Mouse (Mus musculus) cerebellum, adult 18-20 months (tissue): ENCODE data around the gene Cep78.

Experiments
- DNase-seq, 2 experiments: peaks; one replicate each; pipeline ENCODE4 v3.0.0; 2021

The Cep78 gene

GRCm38 (mm10) chr19:15965082-15965481 is 19.7 kb downstream of the Cep78 start:
- DNase-seq, result peak; percentile 22 to 36

- DNase-seq, result no peak
Observed at GRCm38 (mm10) chr19:15964533-15964932, 20.3 kb downstream of the Cep78 start.

GRCm38 (mm10) chr19:15963011-15963695 is 21.6 kb downstream of the Cep78 start:
- no peak for DNase-seq

GRCm38 (mm10) chr19:15962313-15962712 is 22.5 kb downstream of the Cep78 start:
- DNase-seq, result no peak

GRCm38 (mm10) chr19:15950225-15950624 is 34.6 kb downstream of the Cep78 start:
- no peak for DNase-seq

GRCm38 (mm10) chr19:15948867-15949266 is 35.9 kb downstream of the Cep78 start:
- DNase-seq, result no peak

DNA sequence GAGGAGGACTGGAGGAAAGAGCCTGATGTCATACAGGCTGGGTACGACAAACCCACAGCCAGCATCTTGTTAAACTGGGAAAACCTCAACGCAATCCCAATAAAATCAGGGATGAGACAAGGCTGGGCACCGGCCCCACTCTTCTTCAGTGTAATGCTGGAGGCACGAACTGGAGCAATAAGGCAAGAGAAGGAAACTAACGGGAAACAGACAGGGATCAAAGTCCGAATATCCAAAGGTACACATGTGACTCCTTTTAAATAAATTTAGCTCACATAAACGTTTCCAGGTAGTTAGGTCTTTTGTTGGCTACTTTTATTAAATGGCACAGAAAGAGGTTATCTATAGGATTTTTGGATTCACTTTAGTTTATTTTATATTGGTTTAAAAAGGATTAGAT is 36.4 kb downstream of the Cep78 start:
- no peak for DNase-seq

DNA sequence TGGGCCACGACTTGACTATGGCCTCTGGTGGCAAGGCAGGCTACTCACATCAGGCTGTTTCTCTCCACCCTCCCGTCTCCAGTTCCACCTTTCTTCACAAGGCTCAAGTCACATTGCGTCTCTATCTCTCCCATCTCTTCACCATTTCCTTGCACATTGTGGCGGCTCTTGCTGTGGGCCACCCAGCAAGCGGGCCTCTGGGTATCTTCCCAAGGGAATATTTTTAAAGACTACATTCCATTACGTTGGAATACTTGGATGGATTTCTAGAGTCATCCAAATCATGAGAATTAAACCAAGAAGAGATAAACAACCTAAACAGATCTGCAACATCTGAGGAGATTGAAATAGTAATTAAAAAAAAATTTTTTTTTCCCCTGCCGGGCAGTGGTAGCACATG is 37.6 kb downstream of the Cep78 start, which contains the start of gene Psat1:
Gene Psat1 (minus strand): TSS at position 101 of the 400 bp plus-strand sequence.
- DNase-seq, result no peak

DNA sequence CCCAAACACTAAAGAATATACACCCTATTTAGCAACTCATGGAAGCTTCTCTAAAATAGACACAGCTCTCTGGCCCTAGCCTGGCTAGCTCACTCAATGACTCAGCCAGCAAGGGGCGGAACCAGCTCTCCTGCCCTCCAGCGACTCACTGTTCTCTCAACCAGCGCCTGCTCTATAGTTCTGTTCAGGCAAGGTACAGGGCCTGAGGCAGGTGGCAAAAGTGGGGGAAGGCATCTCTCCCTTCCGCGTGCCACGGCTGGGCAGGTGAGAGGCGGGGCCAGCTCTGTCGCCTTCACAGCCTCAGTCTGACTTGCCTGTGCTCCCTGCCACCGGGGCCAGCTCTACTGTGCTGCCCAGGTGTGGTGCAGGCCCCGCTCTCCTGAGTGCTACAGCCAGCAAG is 38.1 kb downstream of the Cep78 start:
- DNase-seq, result no peak

- DNase-seq, result no peak
Observed at GRCm38 (mm10) chr19:15943117-15943423, 41.7 kb downstream of the Cep78 start.

- DNase-seq, result no peak
Observed at GRCm38 (mm10) chr19:15942421-15943116, 42.2 kb downstream of the Cep78 start.

DNA sequence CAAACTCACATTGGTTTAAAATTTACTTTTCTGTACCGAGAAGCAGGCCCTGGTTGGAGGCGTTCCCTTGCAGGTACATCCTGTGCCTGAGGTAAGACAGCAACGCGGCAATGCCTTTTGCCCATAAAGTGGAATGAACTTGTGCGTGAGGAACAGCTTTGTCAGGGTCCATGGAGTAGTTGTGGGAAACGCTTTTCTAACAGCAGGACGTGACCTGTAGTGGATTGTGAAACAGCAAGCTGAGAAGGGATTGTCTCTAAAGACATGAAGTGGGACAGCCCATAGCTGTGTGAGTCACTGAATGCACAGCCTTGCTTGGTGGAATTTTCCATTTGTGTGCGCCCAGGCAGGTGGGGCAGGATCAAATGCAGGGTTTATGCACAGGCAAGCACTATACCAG is 43.4 kb downstream of the Cep78 start:
- no peak for DNase-seq

- peak; percentile 15 to 17 for DNase-seq
Observed at GRCm38 (mm10) chr19:15925719-15926045, 59.1 kb downstream of the Cep78 start.

- peak; percentile 67 to 73 for DNase-seq
Observed at GRCm38 (mm10) chr19:15924866-15925718, 59.7 kb downstream of the Cep78 start.

DNA sequence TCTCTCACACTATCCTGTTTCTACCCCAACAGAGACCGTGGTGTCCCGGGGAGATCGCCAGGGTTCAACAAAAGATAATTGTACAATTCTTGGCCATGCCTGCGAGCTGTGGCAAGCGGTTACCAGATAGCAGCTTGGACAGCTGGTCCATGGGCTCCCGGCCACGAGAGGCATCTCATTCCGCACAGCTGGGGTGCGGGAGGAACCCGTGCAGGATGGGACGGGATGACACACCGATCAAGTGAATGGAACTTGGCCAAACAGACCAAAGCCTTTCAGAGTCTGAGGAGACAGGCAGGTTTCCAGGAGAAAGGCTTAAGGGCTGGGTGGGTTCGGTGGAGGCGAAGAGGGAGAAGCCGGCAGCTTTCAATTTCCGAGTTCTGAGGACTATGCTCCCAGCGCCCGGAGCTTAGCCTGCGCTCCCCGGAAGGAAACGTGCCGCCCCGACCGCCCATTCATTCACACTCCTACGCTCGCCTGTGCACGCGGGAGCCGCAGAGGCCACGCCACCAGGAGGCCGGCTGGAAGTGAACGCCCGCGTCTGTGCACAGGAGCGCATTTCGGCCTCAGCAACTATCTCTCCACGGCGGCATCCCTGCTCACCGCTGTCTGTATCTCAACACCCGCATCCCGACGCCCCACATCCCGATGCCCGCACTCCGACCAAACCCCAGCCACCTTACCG is 60.5 kb downstream of the Cep78 start:
- peak; percentile 36 to 42 for DNase-seq

DNA sequence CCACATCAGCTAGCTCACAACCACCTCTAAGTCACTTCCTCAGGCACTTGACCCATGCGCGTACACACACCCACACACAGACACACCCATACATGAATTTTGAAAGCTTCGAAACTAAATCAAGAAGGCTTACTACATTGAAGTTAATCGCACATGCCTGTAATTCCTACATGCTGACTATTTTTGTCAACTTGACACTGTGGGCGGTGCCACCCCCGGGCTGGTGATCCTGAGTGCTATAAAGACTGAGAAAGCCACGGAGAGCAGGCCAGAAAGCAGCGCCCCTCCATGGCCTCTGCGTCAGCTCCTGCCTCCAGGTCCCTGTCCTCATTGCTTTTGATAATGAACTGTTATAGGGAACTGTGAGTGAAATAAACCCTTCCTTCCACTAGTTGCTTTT is 61.4 kb downstream of the Cep78 start:
- no peak for DNase-seq

GRCm38 (mm10) chr19:15919336-15919735 is 65.5 kb downstream of the Cep78 start:
- DNase-seq, result no peak

DNA sequence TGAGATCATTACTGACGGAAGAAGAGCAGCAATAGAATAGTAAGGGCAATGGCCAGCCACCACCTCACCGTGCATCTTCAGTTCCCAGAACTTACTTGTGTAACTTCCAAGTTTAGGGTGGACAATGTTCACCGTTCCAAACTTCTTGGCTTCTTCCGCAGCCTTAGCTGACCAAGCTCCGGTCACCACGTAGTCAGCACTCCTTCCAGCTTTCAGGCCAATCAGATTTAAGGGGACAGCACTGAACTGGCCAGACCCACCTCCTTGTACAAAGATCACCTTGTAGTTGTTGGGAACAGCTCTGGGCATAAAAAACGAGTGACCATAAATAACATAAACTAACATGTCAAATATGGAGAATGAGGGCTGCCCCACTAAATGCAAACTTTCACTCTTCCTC is 66.7 kb downstream of the Cep78 start:
- no peak for DNase-seq

DNA sequence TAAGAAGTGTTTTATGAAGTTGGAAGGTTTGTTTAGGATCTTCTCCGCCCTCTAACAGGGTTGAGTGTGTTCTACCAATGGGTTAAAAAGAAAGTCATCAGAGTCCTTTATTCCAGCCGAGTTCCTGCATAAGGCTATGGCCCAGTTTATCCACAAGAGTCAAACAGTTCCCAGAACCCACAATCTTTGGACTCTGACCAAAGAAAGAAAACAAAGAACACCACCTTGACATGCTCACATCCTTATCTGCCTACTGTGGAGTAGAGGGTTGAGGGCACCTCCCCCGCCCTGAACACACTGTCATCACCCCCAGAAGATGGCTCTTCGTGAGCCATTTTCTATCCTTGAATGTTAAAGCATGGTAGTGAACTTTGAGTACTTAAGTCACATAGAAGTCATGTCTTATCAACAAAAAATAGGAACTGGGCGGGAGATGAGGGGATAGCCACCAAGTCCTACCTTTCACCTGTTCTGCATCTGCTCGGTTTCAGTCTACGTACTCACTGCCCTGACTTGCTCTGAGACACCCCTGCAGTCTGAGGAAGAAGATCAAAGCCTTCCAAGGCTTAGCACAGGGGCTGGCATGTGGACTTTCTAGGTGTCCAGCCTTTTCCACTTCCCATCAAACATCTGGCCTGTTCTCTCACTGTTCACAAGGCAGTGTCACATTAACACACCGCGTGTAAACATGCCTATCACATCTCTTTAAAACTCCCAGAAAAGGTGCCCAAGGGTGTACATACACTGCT is 71.4 kb downstream of the Cep78 start:
- DNase-seq, result no peak

DNA sequence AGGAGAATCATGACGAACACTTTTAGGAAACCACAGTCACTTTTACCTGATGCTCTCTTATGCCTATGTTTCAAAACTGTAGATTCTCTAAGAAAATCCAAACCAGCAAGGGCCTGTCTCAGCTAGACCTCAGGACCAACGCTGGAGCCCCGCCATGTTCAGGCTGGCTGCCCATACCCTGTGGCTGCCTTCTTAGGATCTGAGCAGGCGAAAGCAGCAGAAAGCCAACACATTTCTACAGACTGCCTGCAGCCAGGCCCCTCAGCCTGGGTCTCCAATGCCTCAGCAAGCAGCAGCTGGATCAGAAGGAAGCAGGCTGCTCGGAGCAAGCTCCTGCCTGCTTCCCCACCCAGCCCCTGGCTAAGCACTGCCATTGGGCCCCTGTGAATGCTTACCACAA is 73.3 kb downstream of the Cep78 start:
- DNase-seq, result no peak

- no peak for DNase-seq
Observed at GRCm38 (mm10) chr19:15910987-15911386, 73.8 kb downstream of the Cep78 start.

GRCm38 (mm10) chr19:15910488-15910887 is 74.3 kb downstream of the Cep78 start:
- DNase-seq, result no peak

- DNase-seq, result peak in 1 of 2 experiments; percentile 10
Observed at GRCm38 (mm10) chr19:15908016-15908415, 76.8 kb downstream of the Cep78 start.
